Mouse (Mus musculus): Measurements from ENCODE around the gene Mcpt9. TPM values are rescaled to one million over a fixed set of nuclear protein-coding genes. Genes with fewer than 3 reads are reported as not detected.

Mcpt9 gene
- not detected in 2 replicates for polyA plus RNA-seq (2012; rRNA removed; ENCODE audit: low replicate concordance)

GRCm38 (mm10) chr14:56030395-56030794 lies at the start of gene Mcpt9:
Mcpt9 (minus strand) TSS chr14:56030495.

GRCm38 (mm10) chr14:56062213-56062612 lies 31.9 kb upstream of the Mcpt9 start, which contains the start of gene Mcpt4:
Mcpt4 (minus strand) TSS chr14:56062313.

DNA sequence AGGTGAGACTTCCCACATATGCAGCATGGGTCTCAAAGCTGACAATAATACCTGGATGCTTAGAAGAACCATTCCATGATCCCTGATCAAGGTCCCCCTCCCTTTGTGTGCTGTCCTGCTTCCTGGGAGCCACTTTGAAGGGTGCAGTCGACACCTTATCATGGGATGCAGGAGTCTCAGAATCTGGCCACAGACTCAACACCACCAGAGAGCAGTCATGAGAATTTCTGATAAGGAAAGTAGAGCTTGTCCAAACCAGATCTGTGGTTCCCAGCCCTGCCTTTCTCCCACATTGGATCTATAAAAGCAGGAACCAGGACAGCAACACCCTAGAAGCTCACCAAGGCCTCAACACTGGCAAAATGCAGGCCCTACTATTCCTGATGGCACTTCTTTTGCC lies 11.5 kb upstream of the Mcpt9 start, which contains the start of gene Mcpt2:
TSS of gene Mcpt2 (plus strand) at position 250 of the 400 bp plus-strand sequence.

DNA sequence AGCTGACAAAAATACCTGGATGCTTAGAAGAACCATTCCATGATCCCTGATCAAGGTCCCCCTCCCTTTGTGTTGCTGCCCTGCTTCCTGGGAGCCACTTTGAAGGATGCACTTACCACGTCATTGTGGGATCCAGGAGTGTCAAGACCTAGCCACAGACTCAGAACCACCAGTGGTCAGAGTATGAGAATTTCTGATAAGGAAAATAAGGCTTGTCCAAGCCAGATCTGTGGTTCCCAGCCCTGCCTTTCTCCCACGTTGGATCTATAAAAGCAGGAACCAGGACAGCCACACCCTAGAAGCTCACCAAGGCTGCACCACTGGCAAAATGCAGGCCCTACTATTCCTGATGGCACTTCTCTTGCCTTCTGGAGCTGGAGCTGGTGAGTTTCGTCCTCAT lies 12.6 kb downstream of the Mcpt9 start, which contains the start of gene Mcpt1:
TSS of gene Mcpt1 (plus strand) at position 301 of the 400 bp plus-strand sequence.

Other genes starting within 250 kb of the Mcpt9 start
- 29.4 and 44.4 TPM in 2 replicates for gene Adcy4, start 246.4 kb downstream of the Mcpt9 start, polyA plus RNA-seq (2012; rRNA removed; ENCODE audit: low replicate concordance)
- gene Ripk3, start 241.6 kb downstream of the Mcpt9 start, polyA plus RNA-seq (2012; rRNA removed; ENCODE audit: low replicate concordance): 14.6 and 21.8 TPM in 2 replicates
- gene Nfatc4, start 207.4 kb downstream of the Mcpt9 start, polyA plus RNA-seq (2012; rRNA removed; ENCODE audit: low replicate concordance): 17.6 and 94.3 TPM in 2 replicates
- 5.7 and 24.4 TPM in 2 replicates for gene Nynrin, start 176.5 kb downstream of the Mcpt9 start, polyA plus RNA-seq (2012; rRNA removed; ENCODE audit: low replicate concordance)
- 0.13 and 0.48 TPM in 2 replicates for gene Cbln3, start 146.1 kb downstream of the Mcpt9 start, polyA plus RNA-seq (2012; rRNA removed; ENCODE audit: low replicate concordance)
- gene Khnyn, start 145.5 kb downstream of the Mcpt9 start, polyA plus RNA-seq (2012; rRNA removed; ENCODE audit: low replicate concordance): 17.0 and 28.5 TPM in 2 replicates
- 66.2 and 69.6 TPM in 2 replicates for gene Sdr39u1, start 130.2 kb downstream of the Mcpt9 start, polyA plus RNA-seq (2012; rRNA removed; ENCODE audit: low replicate concordance)
- gene Cma1, start 85.8 kb downstream of the Mcpt9 start, polyA plus RNA-seq (2012; rRNA removed; ENCODE audit: low replicate concordance): 2.2 and 10.2 TPM in 2 replicates
- not detected in 2 replicates for gene Cma2, start 79.5 kb downstream of the Mcpt9 start, polyA plus RNA-seq (2012; rRNA removed; ENCODE audit: low replicate concordance)
- gene Mcpt1, start 12.5 kb downstream of the Mcpt9 start, polyA plus RNA-seq (2012; rRNA removed; ENCODE audit: low replicate concordance): not detected in 2 replicates
- not detected in 2 replicates for gene Mcpt2, start 11.5 kb upstream of the Mcpt9 start, polyA plus RNA-seq (2012; rRNA removed; ENCODE audit: low replicate concordance)
- gene Mcpt4, start 31.8 kb upstream of the Mcpt9 start, polyA plus RNA-seq (2012; rRNA removed; ENCODE audit: low replicate concordance): 1.1 and 8.6 TPM in 2 replicates
- gene Mcpt8, start 54.8 kb upstream of the Mcpt9 start, polyA plus RNA-seq (2012; rRNA removed; ENCODE audit: low replicate concordance): not detected in 2 replicates
- not detected in 2 replicates for gene Ctsg, start 72.1 kb upstream of the Mcpt9 start, polyA plus RNA-seq (2012; rRNA removed; ENCODE audit: low replicate concordance)
- gene Gzme, start 90.1 kb upstream of the Mcpt9 start, polyA plus RNA-seq (2012; rRNA removed; ENCODE audit: low replicate concordance): 0.14 TPM in 1 of 2 replicates, not detected in the other
- gene Gzmd, start 102.1 kb upstream of the Mcpt9 start, polyA plus RNA-seq (2012; rRNA removed; ENCODE audit: low replicate concordance): 0.86 TPM in 1 of 2 replicates, not detected in the other
- not detected in 2 replicates for gene Gzmg, start 129.1 kb upstream of the Mcpt9 start, polyA plus RNA-seq (2012; rRNA removed; ENCODE audit: low replicate concordance)
- not detected in 2 replicates for gene Gzmn, start 144.1 kb upstream of the Mcpt9 start, polyA plus RNA-seq (2012; rRNA removed; ENCODE audit: low replicate concordance)
- gene Gzmf, start 180.9 kb upstream of the Mcpt9 start, polyA plus RNA-seq (2012; rRNA removed; ENCODE audit: low replicate concordance): 1.1 TPM in 1 of 2 replicates, not detected in the other
- gene Gzmc, start 204.2 kb upstream of the Mcpt9 start, polyA plus RNA-seq (2012; rRNA removed; ENCODE audit: low replicate concordance): 5.1 TPM in 1 of 2 replicates, not detected in the other
- gene Gzmb, start 231.8 kb upstream of the Mcpt9 start, polyA plus RNA-seq (2012; rRNA removed; ENCODE audit: low replicate concordance): 1.1 and 10.4 TPM in 2 replicates

All from subcutaneous adipose tissue, adult 2 months (tissue).